Mouse (Mus musculus): ENCODE measurements around the gene Nipal4. TPM values are rescaled to one million over a fixed set of nuclear protein-coding genes. Genes with fewer than 3 reads are reported as not detected.
"Not testable (repeated sequence)": the region's sequence is repeated elsewhere in the genome, so short reads cannot be mapped to it uniquely, and the experiment has no call there.

The Nipal4 gene
- polyA plus RNA-seq, 1 experiment from 2014 or later, result 1.6 TPM

GRCm38 (mm10) chr11:46202547-46202887, 36.2 kb upstream of the Nipal4 start:
- Histone ChIP-seq H3K27ac (ENCODE audit: low read depth, low read length) (no peak overlapping the region), H3K27me3 (ENCODE audit: control insufficient read depth, insufficient read depth, low read length) (no peaks in the 10 kb centered on the region), H3K4me1 (replicated peaks; ENCODE audit: control insufficient read depth, insufficient read depth, low read length) (no peaks in the 10 kb centered on the region), H3K4me2 (replicated peaks; ENCODE audit: low read depth, low read length) (no peak overlapping the region), H3K9ac (ENCODE audit: low read depth, low read length) (no peak overlapping the region), H3K9me3 (ENCODE audit: control insufficient read depth, low read length) (no peaks in the 10 kb centered on the region), H3K36me3 (ENCODE audit: control insufficient read depth, insufficient read depth, low read length) (peaks cover 3% of the 10 kb centered on the region; the same call in 1 of the 2 replicates), H3K4me3 (ENCODE audit: low read depth, low read length) (no peak overlapping the region)
- ATAC-seq (ENCODE audit: low FRiP score) (no peak), DNase-seq (ENCODE audit: low spot score) (no peak)
- WGBS, result 64% methylated on average over 10 of the region's 10 CpGs

DNA sequence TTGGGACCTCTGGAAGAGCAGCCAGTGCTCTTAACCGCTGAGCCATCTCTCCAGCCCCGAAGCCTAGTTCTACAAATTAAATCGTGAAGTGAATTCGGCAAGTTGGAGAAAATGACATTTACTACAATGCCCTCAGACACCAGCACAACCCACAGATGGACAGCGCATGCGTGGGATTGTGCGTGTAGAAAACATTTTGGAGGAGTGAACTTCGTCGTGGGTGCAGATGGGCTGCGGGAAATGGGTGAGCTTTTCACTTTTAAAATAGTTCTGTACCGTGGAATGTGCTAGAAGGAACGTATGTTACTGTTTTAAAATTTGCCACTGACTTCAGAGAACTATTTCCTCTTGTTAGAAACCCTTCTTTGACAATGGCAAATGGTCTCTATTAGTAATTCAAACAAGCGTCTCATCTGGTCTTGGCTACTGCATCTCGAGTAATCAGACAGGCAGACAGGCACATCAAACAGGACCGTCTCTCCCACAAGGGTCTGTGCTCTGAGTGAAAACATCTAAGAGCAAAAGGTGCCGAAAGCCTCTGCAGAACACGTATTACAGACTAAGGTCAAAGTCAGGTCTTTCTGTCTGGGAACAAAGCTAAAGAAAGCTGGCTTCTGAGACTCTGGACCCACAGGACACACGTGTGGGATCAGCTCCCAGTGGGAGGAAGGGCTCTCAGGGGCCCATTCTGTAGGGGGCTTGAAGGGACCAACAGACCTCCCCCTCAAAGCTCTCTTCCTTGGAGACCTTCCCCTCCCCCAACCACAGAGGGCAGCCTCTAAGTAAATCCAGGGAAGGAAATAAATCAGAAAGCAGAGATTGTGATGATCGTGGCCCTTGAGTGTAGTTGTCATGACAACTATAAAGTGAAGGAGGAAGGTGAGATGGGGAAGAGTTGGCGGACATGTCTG, 35.6 kb upstream of the Nipal4 start:
- Histone ChIP-seq H3K4me1 (replicated peaks; ENCODE audit: control insufficient read depth, insufficient read depth, low read length) (no peaks in the 10 kb centered on the region), H3K9me3 (ENCODE audit: control insufficient read depth, low read length) (no peaks in the 10 kb centered on the region), H3K27me3 (ENCODE audit: control insufficient read depth, insufficient read depth, low read length) (no peaks in the 10 kb centered on the region), H3K4me3 (ENCODE audit: low read depth, low read length) (no peak overlapping the region), H3K36me3 (ENCODE audit: control insufficient read depth, insufficient read depth, low read length) (peaks cover 3% of the 10 kb centered on the region; the same call in 1 of the 2 replicates), H3K27ac (ENCODE audit: low read depth, low read length) (no peak overlapping the region), H3K4me2 (replicated peaks; ENCODE audit: low read depth, low read length) (no peak overlapping the region), H3K9ac (ENCODE audit: low read depth, low read length) (no peak overlapping the region)
- no peak for ATAC-seq (ENCODE audit: low FRiP score)
- WGBS, result 67% methylated on average over 20 of the region's 20 CpGs
- DNase-seq (ENCODE audit: low spot score), result no peak

GRCm38 (mm10) chr11:46200664-46201063, 34.4 kb upstream of the Nipal4 start:
- Histone ChIP-seq H3K4me1 (replicated peaks; ENCODE audit: control insufficient read depth, insufficient read depth, low read length) (no peaks in the 10 kb centered on the region), H3K9ac (ENCODE audit: low read depth, low read length) (no peak overlapping the region), H3K9me3 (ENCODE audit: control insufficient read depth, low read length) (no peaks in the 10 kb centered on the region), H3K27ac (ENCODE audit: low read depth, low read length) (no peak overlapping the region), H3K36me3 (ENCODE audit: control insufficient read depth, insufficient read depth, low read length) (peaks cover 3% of the 10 kb centered on the region; the same call in 1 of the 2 replicates), H3K4me3 (ENCODE audit: low read depth, low read length) (no peak overlapping the region), H3K27me3 (ENCODE audit: control insufficient read depth, insufficient read depth, low read length) (no peaks in the 10 kb centered on the region), H3K4me2 (replicated peaks; ENCODE audit: low read depth, low read length) (no peak overlapping the region)
- 0 out of 2 replicates have a peak, but pooled peaks have one; percentile 27 for ATAC-seq (ENCODE audit: low FRiP score)
- WGBS, result 80% methylated on average over 11 of the region's 11 CpGs
- DNase-seq (ENCODE audit: low spot score), result no peak

GRCm38 (mm10) chr11:46194175-46194574, 27.9 kb upstream of the Nipal4 start:
- H3K36me3 ChIP-seq (ENCODE audit: control insufficient read depth, insufficient read depth, low read length), result peaks cover 3% of the 10 kb centered on the region; the same call in 1 of the 2 replicates
- DNase-seq (ENCODE audit: low spot score), result no peak
- WGBS, result 63% methylated on average over 4 of the region's 4 CpGs
- H3K4me3 ChIP-seq (ENCODE audit: low read depth, low read length), result no peak overlapping the region
- H3K9me3 ChIP-seq (ENCODE audit: control insufficient read depth, low read length), result no peaks in the 10 kb centered on the region
- H3K9ac ChIP-seq (ENCODE audit: low read depth, low read length), result no peak overlapping the region
- H3K4me2 ChIP-seq (replicated peaks; ENCODE audit: low read depth, low read length), result no peak overlapping the region
- ATAC-seq (ENCODE audit: low FRiP score), result no peak
- no peaks in the 10 kb centered on the region for H3K27me3 ChIP-seq (ENCODE audit: control insufficient read depth, insufficient read depth, low read length)
- H3K4me1 ChIP-seq (replicated peaks; ENCODE audit: control insufficient read depth, insufficient read depth, low read length), result no peaks in the 10 kb centered on the region
- H3K27ac ChIP-seq (ENCODE audit: low read depth, low read length), result no peak overlapping the region

DNA sequence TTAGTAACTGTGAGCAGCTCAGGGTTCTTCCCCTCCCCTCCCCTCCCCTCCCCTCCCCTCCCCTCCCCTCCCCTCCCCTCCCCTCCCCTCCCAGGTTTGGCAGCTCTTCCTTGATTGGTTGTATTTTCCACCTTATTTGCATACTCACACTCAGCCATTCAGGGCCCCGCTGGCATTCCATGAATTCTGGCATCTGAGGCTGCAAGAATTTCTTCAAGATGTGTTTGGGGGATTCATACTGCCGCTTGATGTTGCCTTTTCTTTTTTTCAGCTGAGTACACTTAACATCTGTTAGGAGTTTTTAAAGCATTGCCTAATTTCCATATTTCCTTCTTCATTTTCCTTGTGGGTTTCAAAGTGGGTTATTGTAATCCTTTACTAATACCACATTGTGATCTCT, 22.0 kb upstream of the Nipal4 start:
- 82% methylated on average over 2 of the region's 2 CpGs for WGBS
- no peak for DNase-seq (ENCODE audit: low spot score)

GRCm38 (mm10) chr11:46185486-46185885, 19.2 kb upstream of the Nipal4 start:
- 42% methylated on average over 4 of the region's 4 CpGs for WGBS
- no peaks in the 10 kb centered on the region for H3K27me3 ChIP-seq (ENCODE audit: control insufficient read depth, insufficient read depth, low read length)
- no peaks in the 10 kb centered on the region for H3K9me3 ChIP-seq (ENCODE audit: control insufficient read depth, low read length)
- H3K36me3 ChIP-seq (ENCODE audit: control insufficient read depth, insufficient read depth, low read length), result no peaks in the 10 kb centered on the region
- ATAC-seq (ENCODE audit: low FRiP score), result no peak
- H3K4me2 ChIP-seq (replicated peaks; ENCODE audit: low read depth, low read length), result no peak overlapping the region
- no peak overlapping the region for H3K27ac ChIP-seq (ENCODE audit: low read depth, low read length)
- no peak overlapping the region for H3K9ac ChIP-seq (ENCODE audit: low read depth, low read length)
- 0 out of 2 replicates have a peak, but pooled peaks cover 2% of the 10 kb centered on the region for H3K4me1 ChIP-seq (replicated peaks; ENCODE audit: control insufficient read depth, insufficient read depth, low read length)
- no peak for DNase-seq (ENCODE audit: low spot score)
- no peak overlapping the region for H3K4me3 ChIP-seq (ENCODE audit: low read depth, low read length)

More for the DNA sequence above, 22.0 kb upstream of the Nipal4 start:
- Histone ChIP-seq H3K27me3 (ENCODE audit: control insufficient read depth, insufficient read depth, low read length) (no peaks in the 10 kb centered on the region), H3K9ac (ENCODE audit: low read depth, low read length) (no peak overlapping the region), H3K4me2 (replicated peaks; ENCODE audit: low read depth, low read length) (no peak overlapping the region), H3K36me3 (ENCODE audit: control insufficient read depth, insufficient read depth, low read length) (no peaks in the 10 kb centered on the region), H3K9me3 (ENCODE audit: control insufficient read depth, low read length) (no peaks in the 10 kb centered on the region), H3K4me1 (replicated peaks; ENCODE audit: control insufficient read depth, insufficient read depth, low read length) (0 out of 2 replicates have a peak, but pooled peaks cover 2% of the 10 kb centered on the region), H3K27ac (ENCODE audit: low read depth, low read length) (no peak overlapping the region), H3K4me3 (ENCODE audit: low read depth, low read length) (no peak overlapping the region)
- ATAC-seq (ENCODE audit: low FRiP score), result no peak

GRCm38 (mm10) chr11:46184946-46185345, 18.6 kb upstream of the Nipal4 start:
- 0 out of 2 replicates have a peak, but pooled peaks cover 2% of the 10 kb centered on the region for H3K4me1 ChIP-seq (replicated peaks; ENCODE audit: control insufficient read depth, insufficient read depth, low read length)
- ATAC-seq (ENCODE audit: low FRiP score) (no peak), DNase-seq (ENCODE audit: low spot score) (no peak)
- no peak overlapping the region for H3K4me3 ChIP-seq (ENCODE audit: low read depth, low read length)
- no peaks in the 10 kb centered on the region for H3K36me3 ChIP-seq (ENCODE audit: control insufficient read depth, insufficient read depth, low read length)
- no peaks in the 10 kb centered on the region for H3K9me3 ChIP-seq (ENCODE audit: control insufficient read depth, low read length)
- no peak overlapping the region for H3K9ac ChIP-seq (ENCODE audit: low read depth, low read length)
- no peaks in the 10 kb centered on the region for H3K27me3 ChIP-seq (ENCODE audit: control insufficient read depth, insufficient read depth, low read length)
- H3K4me2 ChIP-seq (replicated peaks; ENCODE audit: low read depth, low read length), result no peak overlapping the region
- WGBS, result 64% methylated on average over 3 of the region's 3 CpGs
- no peak overlapping the region for H3K27ac ChIP-seq (ENCODE audit: low read depth, low read length)

GRCm38 (mm10) chr11:46182031-46182430, 15.7 kb upstream of the Nipal4 start:
- not testable (repeated sequence) for ATAC-seq (ENCODE audit: low FRiP score); H3K27ac ChIP-seq (ENCODE audit: low read depth, low read length); H3K9ac ChIP-seq (ENCODE audit: low read depth, low read length); H3K9me3 ChIP-seq (ENCODE audit: control insufficient read depth, low read length); H3K4me1 ChIP-seq (replicated peaks; ENCODE audit: control insufficient read depth, insufficient read depth, low read length); H3K36me3 ChIP-seq (ENCODE audit: control insufficient read depth, insufficient read depth, low read length); H3K27me3 ChIP-seq (ENCODE audit: control insufficient read depth, insufficient read depth, low read length); DNase-seq (ENCODE audit: low spot score); H3K4me2 ChIP-seq (replicated peaks; ENCODE audit: low read depth, low read length); H3K4me3 ChIP-seq (ENCODE audit: low read depth, low read length)
- 80% methylated on average over 1 of the region's 1 CpGs for WGBS
